Mouse (Mus musculus): ENCODE results near the gene Tpra1. TPM values are rescaled to one million over a fixed set of nuclear protein-coding genes. Genes with fewer than 3 reads are reported as not detected.

The Tpra1 gene
- polyA plus RNA-seq, 2 experiments: 25.6 to 52.2 TPM

DNA sequence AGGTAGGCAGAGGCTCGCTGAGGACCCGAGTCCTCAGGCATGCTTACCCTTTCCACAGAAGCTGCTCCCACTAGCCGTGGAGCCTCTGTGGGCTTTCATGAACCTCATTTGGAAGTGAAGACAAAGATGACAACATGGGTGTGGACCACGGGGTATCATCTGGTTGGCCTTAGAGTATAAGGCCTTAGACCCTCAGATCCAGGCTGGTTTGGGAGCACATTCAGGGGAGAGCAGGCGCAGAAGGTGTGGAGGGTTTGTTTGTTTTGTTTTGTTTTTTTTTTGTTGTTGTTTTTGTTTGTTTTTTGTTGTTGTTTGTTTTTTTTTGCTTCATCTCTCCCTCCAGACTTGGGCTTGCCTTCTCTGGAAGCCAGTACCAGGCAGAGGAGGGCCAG lies 36.6 kb downstream of the Tpra1 start:
- ATAC-seq (ENCODE audit: insufficient read depth) (no peak), DNase-seq (ENCODE audit: low read depth in 3 of 3, low spot score in 3 of 3) (no peak)
- Histone ChIP-seq H3K9me3 (ENCODE audit: control insufficient read depth, low read length) (no peaks in the 10 kb centered on the region), H3K27ac (no peak overlapping the region), H3K27me3 (ENCODE audit: control insufficient read depth, insufficient read depth, low read length) (no peaks in the 10 kb centered on the region), H3K4me1 (replicated peaks; ENCODE audit: control insufficient read depth in 2 of 2, insufficient read depth in 2 of 2, low read length in 1 of 2) (no peaks in the 10 kb centered on the region), H3K4me3 (ENCODE audit: insufficient read depth in 1 of 2, low read depth in 2 of 2, low read length in 2 of 2) (no peak overlapping the region), H3K36me3 (replicated peaks; ENCODE audit: control insufficient read depth, insufficient read depth, low read depth) (no peaks in the 10 kb centered on the region), H3K4me2 (ENCODE audit: low read depth) (no peak overlapping the region), H3K9ac (replicated peaks) (no peak overlapping the region)
- TF ChIP-seq CTCF (IDR thresholded peaks at IDR 0.05; ENCODE audit: low read depth): no peak
- TF ChIP-seq EP300 (IDR thresholded peaks at IDR 0.05; ENCODE audit: low read depth): no peak
- 33% methylated on average over 5 of the region's 5 CpGs for WGBS (ENCODE audit: insufficient replicate concordance)

DNA sequence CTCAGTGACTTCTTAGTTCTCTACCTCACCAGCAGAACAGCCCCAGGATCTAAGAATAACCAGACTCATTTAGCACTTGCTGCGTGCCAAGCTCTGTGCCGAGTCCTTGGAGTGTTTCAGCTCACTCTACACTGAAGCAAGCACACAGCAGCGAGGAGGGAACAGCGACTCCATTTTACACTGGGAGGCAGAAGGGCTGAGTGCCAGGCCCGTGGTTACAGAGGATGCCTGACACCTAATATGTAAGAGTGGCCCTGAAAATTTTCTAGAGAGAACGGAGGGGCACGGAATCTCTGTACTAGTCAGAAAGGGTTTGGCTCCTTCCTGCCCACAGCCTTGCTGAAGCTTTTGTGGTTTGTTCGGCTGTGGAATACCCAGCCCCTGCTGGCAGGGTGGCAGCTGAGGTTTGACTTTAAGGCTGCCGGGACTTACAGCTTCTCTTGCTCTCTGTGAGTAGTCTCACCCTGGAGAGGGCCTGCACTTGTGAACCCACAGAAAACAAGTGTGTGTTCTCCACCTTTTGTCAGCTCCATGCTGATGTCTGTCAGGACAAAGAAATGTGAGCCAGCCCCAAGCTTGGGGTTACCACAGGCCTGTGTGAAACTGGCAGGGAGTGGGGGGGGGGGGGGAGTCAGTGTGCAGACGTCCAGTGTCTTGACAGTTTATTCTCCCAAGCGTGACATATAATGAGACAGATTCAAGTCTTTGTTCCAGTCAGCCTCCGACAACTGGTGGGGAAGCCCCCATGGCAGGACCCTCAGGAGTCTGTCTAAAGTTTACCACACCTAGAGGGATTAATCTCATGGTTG lies 37.4 kb downstream of the Tpra1 start:
- Histone ChIP-seq H3K4me2 (ENCODE audit: low read depth) (no peak overlapping the region), H3K4me1 (replicated peaks; ENCODE audit: control insufficient read depth in 2 of 2, insufficient read depth in 2 of 2, low read length in 1 of 2) (no peaks in the 10 kb centered on the region), H3K27ac (no peak overlapping the region), H3K36me3 (replicated peaks; ENCODE audit: control insufficient read depth, insufficient read depth, low read depth) (no peaks in the 10 kb centered on the region), H3K9me3 (ENCODE audit: control insufficient read depth, low read length) (no peaks in the 10 kb centered on the region), H3K9ac (replicated peaks) (no peak overlapping the region), H3K4me3 (ENCODE audit: insufficient read depth in 1 of 2, low read depth in 2 of 2, low read length in 2 of 2) (no peak overlapping the region), H3K27me3 (ENCODE audit: control insufficient read depth, insufficient read depth, low read length) (no peaks in the 10 kb centered on the region)
- DNase-seq (ENCODE audit: low read depth in 3 of 3, low spot score in 3 of 3) (no peak), ATAC-seq (ENCODE audit: insufficient read depth) (no peak)
- WGBS (ENCODE audit: insufficient replicate concordance): 38% methylated on average over 12 of the region's 12 CpGs
- TF ChIP-seq EP300 (IDR thresholded peaks at IDR 0.05; ENCODE audit: low read depth) (no peak), CTCF (IDR thresholded peaks at IDR 0.05; ENCODE audit: low read depth) (no peak)

DNA sequence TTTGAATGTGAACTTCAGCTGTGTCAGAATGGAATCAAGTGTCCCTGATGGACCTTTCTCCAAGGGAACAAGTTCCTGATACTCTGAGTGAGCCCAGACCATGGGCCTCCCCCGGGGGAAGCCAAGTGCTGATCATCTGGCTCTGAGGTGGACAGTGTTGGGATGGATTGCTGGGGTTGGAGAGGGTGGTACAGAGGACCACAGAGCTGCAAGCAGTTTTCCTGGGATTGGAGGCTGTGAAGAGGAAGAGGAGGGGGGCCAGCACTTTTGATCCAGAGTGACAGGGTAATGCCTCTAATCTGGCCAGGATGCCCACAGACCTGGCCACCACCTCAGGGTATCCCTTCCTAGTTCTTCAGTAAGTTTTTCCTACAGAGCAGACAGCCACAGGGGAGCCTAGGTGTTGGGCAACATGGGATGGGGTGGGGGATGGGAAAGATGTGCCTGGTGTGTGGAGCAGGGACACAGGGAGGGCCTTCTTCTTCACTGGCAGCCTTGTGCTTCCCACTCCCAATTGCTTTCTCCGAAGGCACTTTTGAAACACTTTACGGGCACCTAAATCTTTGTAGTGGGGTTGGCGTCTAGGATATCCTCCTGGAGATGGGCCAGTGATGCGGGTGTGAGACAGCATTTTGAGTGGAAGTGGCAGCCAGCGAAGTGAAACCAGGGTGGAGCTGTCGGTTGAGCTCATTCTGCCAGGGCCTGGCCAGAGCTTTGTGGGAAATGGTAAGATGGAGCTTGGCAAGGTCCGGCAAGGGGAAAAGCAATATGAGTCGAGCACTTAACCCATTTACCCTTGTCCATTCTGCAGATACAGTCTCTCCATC lies 38.3 kb downstream of the Tpra1 start:
- no peak for TF ChIP-seq EP300 (IDR thresholded peaks at IDR 0.05; ENCODE audit: low read depth)
- Histone ChIP-seq H3K4me1 (replicated peaks; ENCODE audit: control insufficient read depth in 2 of 2, insufficient read depth in 2 of 2, low read length in 1 of 2) (no peaks in the 10 kb centered on the region), H3K27me3 (ENCODE audit: control insufficient read depth, insufficient read depth, low read length) (no peaks in the 10 kb centered on the region), H3K9ac (replicated peaks) (no peak overlapping the region), H3K9me3 (ENCODE audit: control insufficient read depth, low read length) (no peaks in the 10 kb centered on the region), H3K27ac (no peak overlapping the region), H3K4me3 (ENCODE audit: insufficient read depth in 1 of 2, low read depth in 2 of 2, low read length in 2 of 2) (no peak overlapping the region), H3K36me3 (replicated peaks; ENCODE audit: control insufficient read depth, insufficient read depth, low read depth) (no peaks in the 10 kb centered on the region), H3K4me2 (ENCODE audit: low read depth) (no peak overlapping the region)
- DNase-seq (ENCODE audit: low read depth in 3 of 3, low spot score in 3 of 3) (no peak), ATAC-seq (ENCODE audit: insufficient read depth) (no peak)
- WGBS (ENCODE audit: insufficient replicate concordance): 61% methylated on average over 9 of the region's 9 CpGs

DNA sequence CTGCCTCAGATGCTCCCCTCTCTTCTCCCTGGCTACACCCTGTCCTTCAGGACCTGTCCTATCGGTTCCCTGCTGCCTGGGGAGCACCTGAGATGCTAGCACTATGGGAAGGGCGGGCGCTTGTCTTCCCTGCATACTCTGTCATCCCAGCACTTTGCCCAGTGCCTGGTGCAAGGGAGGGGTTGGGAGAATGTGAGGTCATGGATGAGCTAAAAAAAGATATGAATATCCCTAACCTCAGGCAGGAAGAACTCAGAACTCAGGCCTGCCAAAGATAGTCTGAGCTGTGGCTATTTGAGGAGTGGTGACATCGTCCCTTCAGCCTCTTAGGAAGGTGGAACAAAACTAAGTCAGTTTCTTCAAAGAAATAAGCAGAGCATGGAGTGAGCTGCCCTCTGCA lies 39.6 kb downstream of the Tpra1 start:
- no peak for ATAC-seq (ENCODE audit: insufficient read depth)
- no peaks in the 10 kb centered on the region for H3K36me3 ChIP-seq (replicated peaks; ENCODE audit: control insufficient read depth, insufficient read depth, low read depth)

DNA sequence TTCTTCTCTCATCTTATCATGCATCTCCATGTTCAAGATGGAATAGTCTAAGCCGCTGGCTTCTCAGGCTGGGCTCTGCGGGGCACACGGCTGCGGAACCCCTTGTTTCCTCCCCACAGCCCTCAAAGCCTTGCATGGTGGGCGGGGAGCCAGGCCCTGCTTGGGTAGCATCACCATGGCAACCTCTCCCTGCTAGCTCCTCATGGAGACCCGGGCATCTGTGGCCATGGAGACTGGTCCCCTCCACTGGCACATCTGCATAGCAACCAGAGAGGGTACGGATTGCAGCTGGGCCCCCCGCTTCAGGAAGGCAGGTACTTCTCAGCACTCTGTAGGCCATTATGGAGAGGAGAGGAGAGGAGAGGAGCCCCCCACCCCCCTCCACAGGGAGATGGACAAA lies 40.5 kb downstream of the Tpra1 start:
- Histone ChIP-seq H3K4me3 (ENCODE audit: insufficient read depth in 1 of 2, low read depth in 2 of 2, low read length in 2 of 2) (no peak overlapping the region), H3K27me3 (ENCODE audit: control insufficient read depth, insufficient read depth, low read length) (no peaks in the 10 kb centered on the region), H3K4me1 (replicated peaks; ENCODE audit: control insufficient read depth in 2 of 2, insufficient read depth in 2 of 2, low read length in 1 of 2) (no peaks in the 10 kb centered on the region), H3K27ac (no peak overlapping the region), H3K4me2 (ENCODE audit: low read depth) (no peak overlapping the region), H3K36me3 (replicated peaks; ENCODE audit: control insufficient read depth, insufficient read depth, low read depth) (no peaks in the 10 kb centered on the region), H3K9ac (replicated peaks) (no peak overlapping the region), H3K9me3 (ENCODE audit: control insufficient read depth, low read length) (no peaks in the 10 kb centered on the region)
- no peak for ATAC-seq (ENCODE audit: insufficient read depth)
- no peak for DNase-seq (ENCODE audit: low read depth in 3 of 3, low spot score in 3 of 3)
- TF ChIP-seq CTCF (IDR thresholded peaks at IDR 0.05; ENCODE audit: low read depth) (no peak), EP300 (IDR thresholded peaks at IDR 0.05; ENCODE audit: low read depth) (no peak)
- 57% methylated on average over 8 of the region's 8 CpGs for WGBS (ENCODE audit: insufficient replicate concordance)

More for the DNA sequence above, 39.6 kb downstream of the Tpra1 start:
- 53% methylated on average over 4 of the region's 4 CpGs for WGBS (ENCODE audit: insufficient replicate concordance)
- Histone ChIP-seq H3K27me3 (ENCODE audit: control insufficient read depth, insufficient read depth, low read length) (no peaks in the 10 kb centered on the region), H3K27ac (no peak overlapping the region), H3K9me3 (ENCODE audit: control insufficient read depth, low read length) (no peaks in the 10 kb centered on the region), H3K4me3 (ENCODE audit: insufficient read depth in 1 of 2, low read depth in 2 of 2, low read length in 2 of 2) (no peak overlapping the region), H3K9ac (replicated peaks) (no peak overlapping the region), H3K4me2 (ENCODE audit: low read depth) (no peak overlapping the region), H3K4me1 (replicated peaks; ENCODE audit: control insufficient read depth in 2 of 2, insufficient read depth in 2 of 2, low read length in 1 of 2) (no peaks in the 10 kb centered on the region)
- TF ChIP-seq CTCF (IDR thresholded peaks at IDR 0.05; ENCODE audit: low read depth) (no peak), EP300 (IDR thresholded peaks at IDR 0.05; ENCODE audit: low read depth) (no peak)
- no peak for DNase-seq (ENCODE audit: low read depth in 3 of 3, low spot score in 3 of 3)
